Comparison of ENCODE assay signal across 17 mouse cellular contexts in the genomic region with DNA sequence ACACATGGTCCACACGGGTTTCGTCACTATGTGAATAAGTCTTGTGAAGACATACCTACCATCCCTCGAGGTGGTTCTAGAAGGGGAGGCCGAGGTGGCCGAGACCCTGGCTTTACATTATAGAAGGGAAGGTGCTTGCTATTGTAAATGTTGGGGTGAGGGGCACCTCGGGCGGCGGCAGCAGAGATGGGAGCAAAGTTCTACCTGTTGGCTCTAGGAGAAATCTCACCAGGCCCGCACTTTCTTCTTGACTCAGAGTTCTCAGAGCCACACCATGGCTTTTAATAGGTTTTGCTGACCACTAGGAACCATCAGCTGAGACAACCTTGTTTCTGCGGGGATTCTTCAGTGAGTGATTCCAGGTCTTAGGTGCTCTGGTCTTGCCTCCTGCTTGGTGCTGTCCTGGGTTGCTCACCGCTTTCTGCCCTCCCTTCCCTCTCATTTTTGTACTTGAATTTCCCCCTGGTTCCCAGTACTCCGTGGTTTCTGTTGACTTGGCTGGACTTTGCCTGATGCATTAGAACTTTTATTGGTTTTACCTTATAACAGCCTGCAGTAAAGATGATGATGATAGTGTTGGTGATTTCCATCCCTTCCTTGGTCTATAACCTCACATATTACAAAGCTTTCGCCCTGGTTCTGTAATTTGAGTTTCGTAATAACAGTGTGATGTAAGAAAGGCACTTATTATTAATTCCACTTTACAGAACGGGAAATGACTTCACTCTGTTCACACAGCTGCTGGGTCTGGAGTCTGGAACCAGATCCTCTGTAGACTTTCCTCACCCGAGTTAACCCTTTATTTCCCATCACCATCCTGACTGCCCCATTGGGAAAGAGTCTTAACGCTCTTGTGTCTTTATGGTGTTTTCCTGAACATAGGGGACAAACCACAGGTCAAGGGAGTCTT.
DNase-seq lines count a peak whose midpoint lies in the region; ATAC-seq and TF ChIP-seq lines count a peak whose summit lies in the region.
"Had no signal": no experiment of that assay in that cellular context is flagged by ENCODE, and none has a peak within 500 bp of the region (broad histone marks: within the 10 kb centered on the region; RNA-seq: fewer than 3 reads in every experiment).

No protein-coding gene starts in this region.

- no peaks in the 10 kb centered on the region for H3K27me3 ChIP-seq in lung, embryonic 14.5 days (ENCODE audit: insufficient read depth, low read length)
- H3K27me3 ChIP-seq in kidney, adult 2 months (replicated peaks; ENCODE audit: control insufficient read depth, insufficient read depth, low read length) = no peaks in the 10 kb centered on the region
- H3K27me3 ChIP-seq: kidney, embryonic 15.5 days had no signal

- H3K9ac ChIP-seq in lung, embryonic 14.5 days = no peak overlapping the region
- H3K9ac ChIP-seq: heart, embryonic 12.5 days; kidney, embryonic 15.5 days had no signal

- TF ChIP-seq CTCF in lung, embryonic 14.5 days (IDR thresholded peaks at IDR 0.05; ENCODE audit: low read depth) = no peak
- no peak for TF ChIP-seq CTCF in kidney, adult 2 months (conservative IDR thresholded peaks at IDR 0.05; ENCODE audit: insufficient read depth, insufficient read length, low read depth, low read length)

- no peak overlapping the region for H3K27ac ChIP-seq in lung, embryonic 14.5 days (ENCODE audit: low read depth)
- H3K27ac ChIP-seq in brown adipose tissue, adult 24 weeks (replicated peaks; ENCODE audit: low read depth, low read length) = 0 out of 2 replicates have a peak overlapping the region, but pooled peaks have one; percentile 24
- H3K27ac ChIP-seq in kidney, adult 2 months (ENCODE audit: insufficient read depth, low read depth, low read length) = no peak overlapping the region
- H3K27ac ChIP-seq: hindbrain, postnatal 0 days; kidney, embryonic 15.5 days; midbrain, embryonic 10.5 days had no signal

- 73% methylated on average over 17 of the region's 17 CpGs for WGBS in lung, embryonic 14.5 days
- 35% methylated on average over 17 of the region's 17 CpGs for WGBS in large intestine, adult 2 months
- 85% methylated on average over 17 of the region's 17 CpGs for WGBS in kidney, adult 2 months

- peak; percentile 27 for DNase-seq in lung, embryonic 14.5 days
- DNase-seq in lung, postnatal 10 days = no peak
- DNase-seq in large intestine, adult 2 months (ENCODE audit: low read depth, low spot score) = peak; percentile 48
- DNase-seq in spleen, postnatal 10 days (ENCODE audit: low spot score in 2 of 2) = no peak
- DNase-seq in kidney, adult 2 months = no peak
- DNase-seq in layer of hippocampus, adult 9-11 months = no peak
- DNase-seq: adrenal gland, postnatal 14 days; cerebellum, adult 9-11 months; gastrocnemius, postnatal 25 days; heart, postnatal 4 days had no signal

- H3K4me1 ChIP-seq in lung, embryonic 14.5 days (ENCODE audit: insufficient read depth) = no peaks in the 10 kb centered on the region
- H3K4me1 ChIP-seq in brown adipose tissue, adult 24 weeks (ENCODE audit: control insufficient read depth, insufficient read depth, insufficient read length, low read length) = no peaks in the 10 kb centered on the region; the same call in none of the 2 replicates
- peaks cover 2% of the 10 kb centered on the region; the same call in 1 of the 2 replicates for H3K4me1 ChIP-seq in kidney, adult 2 months (ENCODE audit: control insufficient read depth, insufficient read depth, low read length)

- ATAC-seq in lung, embryonic 14.5 days (ENCODE audit: insufficient read depth) = no peak
- peak; percentile 39; the same call in 1 of the 2 replicates for ATAC-seq in neutrophil, adult 5-6 weeks (ENCODE audit: extremely low read depth, insufficient number of reproducible peaks, low FRiP score, poor library complexity, severe bottlenecking)
- ATAC-seq: CD4-positive, CD25-positive, alpha-beta regulatory T cell, adult 4 months; hindbrain, postnatal 0 days had no signal

- H3K4me3 ChIP-seq in lung, embryonic 14.5 days (ENCODE audit: low read depth, low read length) = no peak overlapping the region
- no peak overlapping the region for H3K4me3 ChIP-seq in brown adipose tissue, adult 24 weeks (ENCODE audit: insufficient read depth, low read depth, low read length)
- no peak overlapping the region for H3K4me3 ChIP-seq in kidney, adult 2 months (ENCODE audit: insufficient read depth, low read depth, low read length)
- H3K4me3 ChIP-seq: heart, embryonic 12.5 days; kidney, embryonic 15.5 days; midbrain, embryonic 10.5 days had no signal

- H3K36me3 ChIP-seq in lung, embryonic 14.5 days (ENCODE audit: insufficient read depth) = no peaks in the 10 kb centered on the region
- no peaks in the 10 kb centered on the region for H3K36me3 ChIP-seq in kidney, adult 2 months (ENCODE audit: control insufficient read depth, insufficient read depth, low read length)
- H3K36me3 ChIP-seq: heart, embryonic 12.5 days; kidney, embryonic 15.5 days; midbrain, embryonic 10.5 days had no signal

- TF ChIP-seq POLR2A in kidney, adult 2 months (IDR thresholded peaks at IDR 0.05; ENCODE audit: low read depth, low read length) = no peak

- no peaks in the 10 kb centered on the region for H3K9me3 ChIP-seq in lung, embryonic 14.5 days (ENCODE audit: low read depth, low read length)
- H3K9me3 ChIP-seq: heart, embryonic 12.5 days; kidney, embryonic 15.5 days; midbrain, embryonic 10.5 days had no signal

- no peak overlapping the region for H3K4me2 ChIP-seq in lung, embryonic 14.5 days
- H3K4me2 ChIP-seq: heart, embryonic 12.5 days; kidney, embryonic 15.5 days had no signal

Comparison
In these comparisons a context has a peak if more than half of its experiments do, and no peak if none do; other contexts are left out.
1. DNase-seq: peak in lung, embryonic 14.5 days (single experiment) and large intestine, adult 2 months (single experiment); none in lung, postnatal 10 days (single experiment), spleen, postnatal 10 days (0 of 2), kidney, adult 2 months (single experiment) and layer of hippocampus, adult 9-11 months (single experiment).